Mouse (Mus musculus) T-cell, adult 66 days (primary cell): ENCODE data around the gene Adamts14. TPM values are rescaled to one million over a fixed set of nuclear protein-coding genes. Genes with fewer than 3 reads are reported as not detected.

ENCODE experiments used
- total RNA-seq, 2 experiments: library from RNA; stranded (reverse); gene quantifications; 3 replicates in 1 of 2; 4 replicates in 1 of 2; pipeline ENCODE4 v1.2.4; 2023

Gene Adamts14
- 1 to 10 TPM; 2.5 to 2.8 TPM for total RNA-seq

GRCm38 (mm10) chr10:61273081-61273843 is at the start of gene Adamts14:
Gene Adamts14, minus strand, starts transcription at chr10:61273438.

GRCm38 (mm10) chr10:61297477-61297876 is 24.2 kb upstream of the Adamts14 start, which contains the start of gene Prf1:
Gene Prf1, plus strand, starts transcription at chr10:61297833.

GRCm38 (mm10) chr10:61171654-61172053 is 101.6 kb downstream of the Adamts14 start, which contains the start of gene Tbata:
Gene Tbata, plus strand, starts transcription at chr10:61171954.

GRCm38 (mm10) chr10:61147157-61148040 is 125.8 kb downstream of the Adamts14 start, which contains the start of gene Sgpl1:
Gene Sgpl1, minus strand, starts transcription at chr10:61147703.

Other genes starting within 250 kb of the Adamts14 start
- gene Pcbd1, start 184.1 kb downstream of the Adamts14 start, total RNA-seq, result not detected
- gene Sgpl1, start 125.7 kb downstream of the Adamts14 start, total RNA-seq, result 10 to 100 TPM; 52.4 to 53.5 TPM
- not detected for gene Tbata, start 101.5 kb downstream of the Adamts14 start, total RNA-seq
- gene Prf1, start 24.4 kb upstream of the Adamts14 start, total RNA-seq, result 10 to 100 TPM; 41.6 to 48.4 TPM
- under 1 TPM; 0.20 to 0.53 TPM for gene Pald1, start 110.1 kb upstream of the Adamts14 start, total RNA-seq
- gene Nodal, start 144.5 kb upstream of the Adamts14 start, total RNA-seq, result not detected
- gene Eif4ebp2, start 179.2 kb upstream of the Adamts14 start, total RNA-seq, result 100 to 1,000 TPM; 202 to 206 TPM
- 1 to 10 TPM; 8.4 to 9.2 TPM for gene Lrrc20, start 202.4 kb upstream of the Adamts14 start, total RNA-seq